Mouse (Mus musculus) G1E (cell line): ENCODE results near the gene C3ar1. TPM values are rescaled to one million over a fixed set of nuclear protein-coding genes. Genes with fewer than 3 reads are reported as not detected.
A peak's percentile ranks its signal among the peaks of the same experiment; 100 is the strongest.

Source experiments
- ATAC-seq: 2 replicates; pipeline ENCODE4 v1.8.0; 2016; ENCODE audit warnings: mild to moderate bottlenecking; ENCODE audit not compliant: insufficient number of reproducible peaks, poor library complexity, low FRiP score, severe bottlenecking; ENCODE audit errors: extremely low read depth
- DNase-seq: peaks from one replicate; pipeline ENCODE4 v3.0.0; 2012; ENCODE audit warnings: low spot score
- H3K27me3 ChIP-seq: 2 replicates; pipeline ENCODE4 v1.6.1; 2012; ENCODE audit warnings: mild to moderate bottlenecking, low read length, inconsistent platforms; ENCODE audit not compliant: insufficient read depth
- H3K36me3 ChIP-seq: replicated peaks from 2 replicates; pipeline ENCODE3; 2012; ENCODE audit warnings: mild to moderate bottlenecking, inconsistent platforms
- H3K4me1 ChIP-seq: 2 replicates; pipeline ENCODE4 v1.6.1; 2012; ENCODE audit warnings: low read depth, low read length, inconsistent platforms, mixed read lengths; ENCODE audit not compliant: insufficient read depth
- H3K4me3 ChIP-seq: 2 replicates; pipeline ENCODE4 v1.5.1; 2012; ENCODE audit warnings: low read depth, mild to moderate bottlenecking, inconsistent platforms, low read length, moderate library complexity, mixed read lengths
- H3K9me3 ChIP-seq: replicated peaks from 2 replicates; pipeline ENCODE4 v1.6.1; 2012; ENCODE audit warnings: inconsistent platforms
- CTCF ChIP-seq: IDR thresholded peaks from 2 replicates; pipeline ENCODE4 v1.5.1; 2012; ENCODE audit warnings: low read depth, low read length, inconsistent platforms, mixed read lengths
- GATA1 ChIP-seq: IDR thresholded peaks from 2 replicates; pipeline ENCODE4 v1.6.1; 2012; ENCODE audit warnings: borderline replicate concordance, low read length, inconsistent platforms, mixed read lengths
- GATA2 ChIP-seq: IDR thresholded peaks from 2 replicates; pipeline ENCODE4 v1.6.1; 2012; ENCODE audit warnings: low read depth, low read length, inconsistent platforms, borderline replicate concordance
- POLR2AphosphoS5 ChIP-seq: IDR thresholded peaks from 2 replicates; pipeline ENCODE4 v1.6.1; 2012; ENCODE audit warnings: low read depth, low read length, inconsistent platforms; ENCODE audit not compliant: insufficient replicate concordance
- TAL1 ChIP-seq: conservative IDR thresholded peaks from 2 replicates; pipeline ENCODE4 v1.6.1; 2012; ENCODE audit warnings: low read depth, low read length, inconsistent platforms, mixed read lengths
- polyA plus RNA-seq: library from polyadenylated mRNA; stranded (reverse); fragments of >175 nt; gene quantifications from 2 replicates; pipeline ENCODE4 v1.2.3, GENCODE M21; 2012
- total RNA-seq, 2 experiments: library from RNA; stranded (forward) in 1 of 2; stranded (reverse) in 1 of 2; fragments of 200-1000 nt in 1 of 2; fragments of >200 nt in 1 of 2; fragmentation: Nextera tagmentation in 1 of 2; gene quantifications; 2 replicates each; pipeline ENCODE4 v1.2.3; 2014 to 2017

C3ar1 gene
- total and polyA plus RNA-seq, 3 experiments, result 0.38 TPM; not detected in 2

GRCm38 (mm10) chr6:122834365-122834764 is 21.6 kb downstream of the C3ar1 start:
- H3K4me1 ChIP-seq, result no peaks in the 10 kb centered on the region
- peaks cover 92% of the 10 kb centered on the region for H3K36me3 ChIP-seq
- DNase-seq (no peak), ATAC-seq (peak; percentile 58)
- no peaks in the 10 kb centered on the region for H3K9me3 ChIP-seq
- no peaks in the 10 kb centered on the region for H3K27me3 ChIP-seq
- no peak for TF ChIP-seq TAL1
- TF ChIP-seq CTCF, result peak; percentile 95
- H3K4me3 ChIP-seq, result no peak overlapping the region

- Histone ChIP-seq H3K27me3 (no peaks in the 10 kb centered on the region), H3K9me3 (no peaks in the 10 kb centered on the region), H3K4me3 (no peak overlapping the region), H3K36me3 (peaks cover 88% of the 10 kb centered on the region), H3K4me1 (peaks cover 2% of the 10 kb centered on the region; the same call in 1 of the 2 replicates)
- no peak for ATAC-seq
- no peak for DNase-seq
- no peak for TF ChIP-seq CTCF
- TF ChIP-seq TAL1, result no peak
- no peak for TF ChIP-seq POLR2AphosphoS5
- no peak for TF ChIP-seq GATA2
Observed at GRCm38 (mm10) chr6:122832880-122833279, 23.1 kb downstream of the C3ar1 start.

GRCm38 (mm10) chr6:122828086-122828485 is 27.9 kb downstream of the C3ar1 start:
- Histone ChIP-seq H3K9me3 (no peaks in the 10 kb centered on the region), H3K27me3 (no peaks in the 10 kb centered on the region), H3K4me1 (peaks cover 38% of the 10 kb centered on the region), H3K4me3 (no peak overlapping the region), H3K36me3 (peaks cover 59% of the 10 kb centered on the region)
- peak; percentile 33 for TF ChIP-seq CTCF
- TF ChIP-seq GATA2, result no peak
- no peak for TF ChIP-seq TAL1
- ATAC-seq (no peak), DNase-seq (no peak)

- Histone ChIP-seq H3K4me1 (peaks cover 53% of the 10 kb centered on the region), H3K27me3 (no peaks in the 10 kb centered on the region), H3K36me3 (peaks cover 58% of the 10 kb centered on the region), H3K4me3 (peak overlapping the region; percentile 70), H3K9me3 (no peaks in the 10 kb centered on the region)
- peak; percentile 91 for ATAC-seq
- TF ChIP-seq CTCF, result no peak
- no peak for TF ChIP-seq TAL1
- TF ChIP-seq GATA1, result no peak
- TF ChIP-seq GATA2, result no peak
- DNase-seq, result peak; percentile 82
Observed at GRCm38 (mm10) chr6:122825923-122826742, 29.8 kb downstream of the C3ar1 start.

- peaks cover 63% of the 10 kb centered on the region for H3K4me1 ChIP-seq
- ATAC-seq, result no peak
- no peaks in the 10 kb centered on the region for H3K9me3 ChIP-seq
- H3K4me3 ChIP-seq, result no peak overlapping the region
- H3K36me3 ChIP-seq, result peaks cover 48% of the 10 kb centered on the region
- TF ChIP-seq POLR2AphosphoS5 (no peak), TAL1 (no peak), GATA1 (no peak), GATA2 (no peak), CTCF (no peak)
- H3K27me3 ChIP-seq, result no peaks in the 10 kb centered on the region
- DNase-seq, result no peak
Observed at GRCm38 (mm10) chr6:122825166-122825565, 30.8 kb downstream of the C3ar1 start.

GRCm38 (mm10) chr6:122824086-122824485 is 31.9 kb downstream of the C3ar1 start:
- TF ChIP-seq TAL1 (no peak), CTCF (no peak), POLR2AphosphoS5 (no peak), GATA2 (no peak), GATA1 (no peak)
- ATAC-seq (no peak), DNase-seq (no peak)
- Histone ChIP-seq H3K27me3 (no peaks in the 10 kb centered on the region), H3K4me1 (peaks cover 71% of the 10 kb centered on the region), H3K36me3 (peaks cover 38% of the 10 kb centered on the region), H3K4me3 (no peak overlapping the region), H3K9me3 (no peaks in the 10 kb centered on the region)

- TF ChIP-seq GATA1 (no peak), POLR2AphosphoS5 (no peak), GATA2 (no peak), CTCF (no peak), TAL1 (no peak)
- Histone ChIP-seq H3K9me3 (no peaks in the 10 kb centered on the region), H3K27me3 (no peaks in the 10 kb centered on the region), H3K36me3 (peaks cover 31% of the 10 kb centered on the region), H3K4me3 (no peak overlapping the region), H3K4me1 (peaks cover 68% of the 10 kb centered on the region)
- DNase-seq (no peak), ATAC-seq (no peak)
Observed at GRCm38 (mm10) chr6:122821822-122822221, 34.1 kb downstream of the C3ar1 start.
